17 mouse cellular contexts compared by ENCODE assay signal in the genomic region with DNA sequence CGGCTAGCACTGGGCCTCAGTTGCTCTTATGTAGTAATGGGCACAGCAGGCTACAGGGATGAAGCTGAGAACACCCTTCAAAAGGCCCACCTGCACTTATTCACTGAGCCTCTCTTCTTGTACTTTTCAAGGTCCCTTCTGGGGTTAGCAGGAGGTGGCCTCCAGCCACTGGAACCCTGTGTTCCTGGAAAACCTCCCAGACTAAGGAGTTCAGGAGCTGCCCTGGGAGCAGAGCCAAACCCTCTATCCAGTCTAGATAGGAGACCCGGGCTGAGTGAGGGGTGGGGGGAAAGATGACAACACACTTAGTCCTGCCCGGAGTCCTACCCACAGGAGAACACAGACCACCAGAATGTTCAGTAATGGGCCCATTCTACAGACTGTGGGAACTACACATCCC. TPM values are rescaled to one million over a fixed set of nuclear protein-coding genes. Genes with fewer than 3 reads are reported as not detected.
DNase-seq lines count a peak whose midpoint lies in the region; TF ChIP-seq lines count a peak whose summit lies in the region.
"Had no signal": no experiment of that assay in that cellular context is flagged by ENCODE, and none has a peak within 500 bp of the region (broad histone marks: within the 10 kb centered on the region; RNA-seq: fewer than 3 reads in every experiment).

No protein-coding gene starts in this region.

- no peaks in the 10 kb centered on the region for H3K79me2 ChIP-seq in heart, adult 2 months (replicated peaks; ENCODE audit: control insufficient read depth, insufficient read depth, low read length)

- no peak overlapping the region for H3K9ac ChIP-seq in heart, adult 2 months (ENCODE audit: low read depth, low read length)
- H3K9ac ChIP-seq: embryonic facial prominence, embryonic 12.5 days; forebrain, embryonic 15.5 days; heart, embryonic 15.5 days; hindbrain, embryonic 13.5 days; limb, embryonic 12.5 days; liver, embryonic 13.5 days; neural tube, embryonic 13.5 days had no signal

- H3K27me3 ChIP-seq in heart, adult 2 months (ENCODE audit: control insufficient read depth, insufficient read depth, low read length), result peaks cover 6% of the 10 kb centered on the region

- no peaks in the 10 kb centered on the region; the same call in 1 of the 2 replicates for H3K4me1 ChIP-seq in heart, adult 2 months (ENCODE audit: control insufficient read depth, insufficient read depth, low read length)
- peaks cover 6% of the 10 kb centered on the region for H3K4me1 ChIP-seq in lung, adult 2 months (ENCODE audit: control insufficient read depth, insufficient read depth, low read length)

- TF ChIP-seq EP300 in heart, adult 2 months (IDR thresholded peaks at IDR 0.05; ENCODE audit: insufficient read depth, low read depth, low read length), result no peak

- 42% methylated on average over 3 of the region's 3 CpGs for WGBS in heart, adult 2 months
- WGBS in lung, adult 2 months, result 70% methylated on average over 3 of the region's 3 CpGs

- no peak for TF ChIP-seq POLR2A in heart, adult 2 months (IDR thresholded peaks at IDR 0.05; ENCODE audit: insufficient read depth, low read depth, low read length)
- no peak for TF ChIP-seq POLR2A in lung, adult 2 months (IDR thresholded peaks at IDR 0.05; ENCODE audit: borderline replicate concordance, extremely low read depth, low read depth, low read length)

- H3K36me3 ChIP-seq in heart, adult 2 months (ENCODE audit: control insufficient read depth, insufficient read depth, low read length), result no peaks in the 10 kb centered on the region
- H3K36me3 ChIP-seq: embryonic facial prominence, embryonic 12.5 days; forebrain, embryonic 15.5 days; heart, embryonic 15.5 days; hindbrain, embryonic 13.5 days; limb, embryonic 12.5 days; liver, embryonic 13.5 days; neural tube, embryonic 13.5 days had no signal

- no peak overlapping the region for H3K27ac ChIP-seq in heart, adult 2 months
- H3K27ac ChIP-seq: embryonic facial prominence, embryonic 12.5 days; forebrain, embryonic 15.5 days; heart, embryonic 15.5 days; hindbrain, embryonic 13.5 days; limb, embryonic 12.5 days; liver, embryonic 13.5 days; neural tube, embryonic 13.5 days had no signal

- TF ChIP-seq CTCF in heart, adult 2 months (IDR thresholded peaks at IDR 0.05), result no peak
- no peak for TF ChIP-seq CTCF in lung, adult 2 months (IDR thresholded peaks at IDR 0.05; ENCODE audit: insufficient read depth, low read length)

- H3K4me3 ChIP-seq in heart, adult 2 months, result no peak overlapping the region
- H3K4me3 ChIP-seq in lung, adult 2 months (replicated peaks; ENCODE audit: extremely low read depth, low read depth, low read length), result no peak overlapping the region
- H3K4me3 ChIP-seq: embryonic facial prominence, embryonic 12.5 days; forebrain, embryonic 15.5 days; heart, embryonic 15.5 days; hindbrain, embryonic 13.5 days; limb, embryonic 12.5 days; liver, embryonic 13.5 days; neural tube, embryonic 13.5 days had no signal

- intact Hi-C loops in heart, adult 2 months (cut with DNase I), result no loop called here

- DNase-seq in heart, adult 8-10 months (ENCODE audit: low spot score), result peak; percentile 28
- no peak for DNase-seq in heart, adult 2 months
- DNase-seq in ovary, postnatal 36 days (ENCODE audit: low spot score), result peak; percentile 57
- no peak for DNase-seq in ovary, postnatal 10 days (ENCODE audit: low spot score)
- peak; percentile 33 for DNase-seq in kidney, postnatal 10 days
- DNase-seq in lung, adult 2 months, result no peak
- DNase-seq in lung, adult 18-20 months, result no peak
- DNase-seq: cerebellum, adult 11-12 months; gastrocnemius, postnatal 36 days; liver, embryonic 13.5 days; thymus, adult 2 months had no signal

RNA-seq across cellular contexts. Expression of a gene that starts 2.5 kb away (rescaled TPM):
- under 1 TPM; 0.31 to 0.78 (median 0.64) TPM for total RNA-seq in heart, adult 8-10 months (2022)
- under 1 TPM; 0.32 to 0.63 TPM for total RNA-seq in heart, adult 2 months (2021)
- polyA plus RNA-seq in heart, adult 2 months (2012; rRNA removed), result 1.1 and 1.4 TPM in 2 replicates
- 7.1 and 7.9 TPM in 2 replicates for polyA plus RNA-seq in lung, adult 2 months (2012; rRNA removed)

RNA-seq across cellular contexts. Expression of a gene that starts 30.2 kb away (rescaled TPM):
- total RNA-seq in heart, adult 8-10 months (2022), result 100 to 1,000 TPM; 132 to 152 (median 141) TPM
- total RNA-seq in heart, adult 2 months (2021), result 100 to 1,000 TPM; 138 to 184 TPM
- polyA plus RNA-seq in heart, adult 2 months (2012; rRNA removed), result 179 and 234 TPM in 2 replicates
- polyA plus RNA-seq in lung, adult 2 months (2012; rRNA removed), result 142 and 178 TPM in 2 replicates

RNA-seq across cellular contexts. Expression of a gene that starts 58.7 kb away (rescaled TPM):
- 100 to 1,000 TPM; 111 to 152 (median 131) TPM for total RNA-seq in heart, adult 8-10 months (2022)
- total RNA-seq in heart, adult 2 months (2021), result 100 to 1,000 TPM; 108 to 152 TPM
- 157 and 220 TPM in 2 replicates for polyA plus RNA-seq in heart, adult 2 months (2012; rRNA removed)
- polyA plus RNA-seq in lung, adult 2 months (2012; rRNA removed), result 161 and 222 TPM in 2 replicates

Comparison
In these comparisons a context has a peak if more than half of its experiments do, and no peak if none do; other contexts are left out.
1. DNase-seq: peak in heart, adult 8-10 months (single experiment), ovary, postnatal 36 days (single experiment) and kidney, postnatal 10 days (single experiment); none in heart, adult 2 months (0 of 2), ovary, postnatal 10 days (single experiment), lung, adult 2 months (single experiment) and lung, adult 18-20 months (0 of 2).